Mouse (Mus musculus) myocyte (in vitro differentiated cells): ENCODE data around the gene Ptgds.

Source experiments
- E2F4 ChIP-seq: IDR thresholded peaks from one replicate; pipeline ENCODE4 v1.6.1; 2011; ENCODE audit warnings: mild to moderate bottlenecking, control low read depth, moderate library complexity; ENCODE audit not compliant: insufficient read depth
- MAX ChIP-seq: IDR thresholded peaks from one replicate; pipeline ENCODE4 v1.6.1; 2011; ENCODE audit warnings: low read depth, mild to moderate bottlenecking, control low read depth
- MYOD1 ChIP-seq, 3 experiments: IDR thresholded peaks; one replicate each; pipeline ENCODE4 v1.6.1; 2011; ENCODE audit warnings: control low read depth in 2 of 3, low read depth in 2 of 3, mild to moderate bottlenecking in 2 of 3, moderate library complexity in 1 of 3; ENCODE audit not compliant: insufficient read length in 2 of 3, control insufficient read depth in 1 of 3
- MYOG ChIP-seq, 3 experiments: IDR thresholded peaks; one replicate each; pipeline ENCODE4 v1.6.1; 2011; ENCODE audit warnings: control low read depth in 2 of 3, low read depth in 2 of 3, mild to moderate bottlenecking in 2 of 3; ENCODE audit not compliant: insufficient read length in 2 of 3, control insufficient read depth in 1 of 3, insufficient read depth in 1 of 3
- POLR2A ChIP-seq: IDR thresholded peaks from one replicate; pipeline ENCODE4 v1.6.1; 2011; ENCODE audit warnings: low read depth, mild to moderate bottlenecking, control low read depth, moderate library complexity; ENCODE audit not compliant: insufficient read length
- POLR2AphosphoS2 ChIP-seq: IDR thresholded peaks from one replicate; pipeline ENCODE4 v1.6.1; 2011; ENCODE audit warnings: low read depth, control low read depth; ENCODE audit not compliant: insufficient read length

GRCm38 (mm10) chr2:25441067-25441466 lies 28.8 kb downstream of the Ptgds start:
- TF ChIP-seq POLR2AphosphoS2 (no peak), POLR2A (no peak), MYOG (IDR thresholded peaks at IDR 0.05; ENCODE audit: control insufficient read depth in 1 of 3, insufficient read depth in 1 of 3, insufficient read length in 2 of 3, low read depth in 2 of 3) (no peak), MAX (no peak), MYOD1 (IDR thresholded peaks at IDR 0.05; ENCODE audit: control insufficient read depth in 1 of 3, insufficient read length in 2 of 3, low read depth in 2 of 3) (no peak), E2F4 (no peak)
